Mouse (Mus musculus): ENCODE data around the gene Mpg. TPM values are rescaled to one million over a fixed set of nuclear protein-coding genes. Genes with fewer than 3 reads are reported as not detected.
A peak's percentile ranks its signal among the peaks of the same experiment; 100 is the strongest.

The Mpg gene
- polyA plus RNA-seq, 1 experiment from 2014 or later = 24.9 TPM

DNA sequence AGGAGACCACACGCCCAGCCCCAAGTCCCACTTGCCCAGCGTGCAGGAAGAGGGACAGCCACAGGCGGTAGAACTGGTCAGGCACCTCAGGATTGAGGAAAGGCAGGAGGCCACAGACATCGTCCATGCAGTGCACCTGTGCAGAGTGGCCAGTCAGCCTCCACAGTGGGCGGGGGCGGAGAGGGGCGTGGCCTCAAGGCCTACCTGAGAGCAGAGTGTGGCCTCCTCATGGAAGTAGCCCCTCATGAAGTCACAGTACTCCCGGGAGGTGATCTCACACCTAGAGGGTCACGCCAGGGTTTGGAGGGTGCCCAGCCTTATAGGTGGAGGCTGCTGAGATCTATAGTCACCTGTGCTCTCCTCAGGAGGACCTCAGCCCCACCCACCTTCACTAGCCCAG, 15.7 kb upstream of the Mpg start:
- Histone ChIP-seq H3K27me3 (no peaks in the 10 kb centered on the region), H3K27ac (no peak overlapping the region), H3K4me1 (peaks cover 10% of the 10 kb centered on the region), H3K4me3 (no peak overlapping the region), H3K9ac (no peak overlapping the region), H3K9me3 (replicated peaks) (no peaks in the 10 kb centered on the region), H3K36me3 (ENCODE audit: poor library complexity, severe bottlenecking) (peaks cover 35% of the 10 kb centered on the region), H3K4me2 (no peak overlapping the region)
- WGBS = 92% methylated on average over 9 of the region's 9 CpGs
- ATAC-seq = no peak

DNA sequence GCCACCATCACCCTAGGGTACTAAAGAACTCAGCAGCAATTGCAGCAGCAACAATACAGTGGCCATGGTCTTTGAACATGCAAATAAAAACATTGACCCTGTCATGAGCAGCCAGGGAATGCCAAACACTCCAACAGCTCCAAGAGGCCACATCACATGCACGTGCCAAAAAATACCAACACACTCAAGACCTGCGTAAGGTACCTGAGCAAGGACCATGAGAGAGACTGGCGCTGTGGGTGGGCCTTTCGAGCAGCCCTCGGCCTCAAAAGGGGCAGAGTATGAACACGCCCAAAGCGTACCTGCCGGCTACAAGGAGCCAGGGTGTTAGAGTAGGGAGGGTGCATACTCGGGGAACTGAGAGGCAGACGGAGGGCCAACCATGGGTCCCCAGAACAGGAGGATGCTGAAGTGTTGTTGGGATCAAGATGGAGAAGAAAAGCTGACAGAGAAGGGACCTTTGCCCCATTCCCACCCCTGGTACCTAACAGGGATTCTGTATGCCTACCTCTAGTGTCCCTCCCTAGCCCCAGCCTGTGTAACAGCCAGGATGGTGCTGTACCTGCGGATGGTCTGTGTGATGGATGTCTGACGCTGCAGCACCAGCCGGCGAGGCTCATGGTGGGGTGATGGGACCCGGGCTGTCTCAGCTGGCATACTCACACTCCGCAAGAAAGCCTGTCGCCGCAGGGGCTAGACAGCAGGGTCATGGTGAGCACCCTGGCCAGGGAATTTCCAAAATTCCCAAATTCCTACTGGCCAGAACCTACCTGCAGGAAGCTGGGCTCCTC, 10.7 kb upstream of the Mpg start:
- 92% methylated on average over 18 of the region's 18 CpGs for WGBS

DNA sequence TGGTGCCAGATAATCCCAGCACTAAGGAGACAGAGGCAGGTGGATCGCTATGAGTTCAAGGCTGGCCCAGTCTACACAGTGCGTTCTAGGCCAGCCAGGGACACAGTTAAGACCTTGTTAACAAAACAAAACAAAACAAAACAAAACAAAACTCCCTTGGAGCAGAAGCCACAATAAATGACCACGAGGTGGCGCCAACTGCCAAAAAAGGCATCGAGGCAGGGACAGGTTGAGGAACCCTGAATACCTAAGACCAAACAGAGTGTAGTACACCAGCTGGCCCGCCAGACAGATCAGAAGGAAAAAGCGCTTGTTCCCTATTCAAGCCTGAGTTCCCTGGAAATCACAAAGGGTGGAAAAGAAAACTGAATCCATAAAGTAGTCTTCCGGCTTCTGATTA, 9.5 kb upstream of the Mpg start:
- Histone ChIP-seq H3K27me3 (peaks cover 20% of the 10 kb centered on the region), H3K36me3 (ENCODE audit: poor library complexity, severe bottlenecking) (no peaks in the 10 kb centered on the region; the same call in 1 of the 2 replicates), H3K9me3 (replicated peaks) (no peaks in the 10 kb centered on the region), H3K4me3 (no peak overlapping the region), H3K4me2 (no peak overlapping the region), H3K27ac (0 out of 2 replicates have a peak overlapping the region, but pooled peaks have one; percentile 35), H3K9ac (no peak overlapping the region), H3K4me1 (peaks cover 20% of the 10 kb centered on the region)
- WGBS = 21% methylated on average over 8 of the region's 8 CpGs
- peak; percentile 65 for ATAC-seq

More for the DNA sequence above, 10.7 kb upstream of the Mpg start:
- H3K4me3 ChIP-seq = no peak overlapping the region
- no peak overlapping the region for H3K9ac ChIP-seq
- H3K4me2 ChIP-seq = no peak overlapping the region
- no peak overlapping the region for H3K27ac ChIP-seq
- ATAC-seq = no peak
- H3K36me3 ChIP-seq (ENCODE audit: poor library complexity, severe bottlenecking) = peaks cover under 1% of the 10 kb centered on the region; the same call in 1 of the 2 replicates
- H3K9me3 ChIP-seq (replicated peaks) = no peaks in the 10 kb centered on the region
- H3K4me1 ChIP-seq = peaks cover 8% of the 10 kb centered on the region
- peaks cover 7% of the 10 kb centered on the region for H3K27me3 ChIP-seq

DNA sequence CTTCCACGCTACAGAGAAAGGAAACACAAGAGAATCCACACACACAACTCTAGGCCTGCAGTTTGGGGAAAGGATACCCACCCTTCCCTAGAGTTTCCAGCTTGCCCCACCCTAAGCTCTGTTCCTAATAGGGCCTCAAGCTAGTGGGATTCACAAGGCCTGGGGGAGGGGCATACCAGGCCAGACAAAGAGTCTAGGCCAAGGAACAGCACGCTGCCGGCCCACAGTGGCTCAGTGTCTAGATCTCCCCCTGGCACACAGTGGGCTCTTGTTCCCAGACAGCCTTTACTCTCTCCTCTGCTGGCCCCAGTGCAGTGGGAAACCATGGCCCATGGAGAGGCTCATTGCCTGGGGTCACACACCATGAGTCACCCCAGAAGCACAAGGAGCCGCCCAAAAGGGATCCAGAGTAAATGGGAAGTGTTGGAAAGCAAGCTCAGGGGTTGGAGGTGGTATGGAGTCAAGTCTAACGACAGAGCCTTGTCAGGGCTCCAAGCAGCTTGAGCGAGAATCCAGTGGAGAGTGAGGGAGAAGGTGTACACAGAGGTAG, 7.7 kb upstream of the Mpg start:
- ATAC-seq = no peak
- no peaks in the 10 kb centered on the region for H3K36me3 ChIP-seq (ENCODE audit: poor library complexity, severe bottlenecking)
- H3K27me3 ChIP-seq = peaks cover 36% of the 10 kb centered on the region
- H3K9ac ChIP-seq = no peak overlapping the region
- no peak overlapping the region for H3K4me3 ChIP-seq
- WGBS = 48% methylated on average over 6 of the region's 6 CpGs
- H3K9me3 ChIP-seq (replicated peaks) = no peaks in the 10 kb centered on the region
- peaks cover 30% of the 10 kb centered on the region for H3K4me1 ChIP-seq
- H3K27ac ChIP-seq = 0 out of 2 replicates have a peak overlapping the region, but pooled peaks have one; percentile 19
- H3K4me2 ChIP-seq = no peak overlapping the region

DNA sequence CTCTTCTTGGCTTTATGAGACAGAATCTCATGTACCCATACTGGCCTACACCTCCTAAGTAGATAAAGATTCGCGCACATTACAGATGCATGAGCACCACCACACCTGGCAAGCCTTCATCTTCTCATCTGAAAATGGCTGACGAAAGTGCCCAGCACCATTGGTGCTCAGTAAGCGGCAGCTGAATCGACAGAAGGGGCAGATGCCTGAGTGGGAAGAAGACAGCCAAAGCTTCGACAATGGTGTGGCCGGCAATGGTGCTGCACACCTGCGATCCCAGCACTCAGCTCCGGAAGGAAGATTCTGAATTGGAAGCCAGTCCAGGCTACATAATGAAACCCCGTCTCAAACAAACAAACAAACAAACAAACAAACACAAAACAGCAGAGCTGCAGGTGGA, 7.0 kb upstream of the Mpg start:
- 86% methylated on average over 10 of the region's 10 CpGs for WGBS
- ATAC-seq = no peak

DNA sequence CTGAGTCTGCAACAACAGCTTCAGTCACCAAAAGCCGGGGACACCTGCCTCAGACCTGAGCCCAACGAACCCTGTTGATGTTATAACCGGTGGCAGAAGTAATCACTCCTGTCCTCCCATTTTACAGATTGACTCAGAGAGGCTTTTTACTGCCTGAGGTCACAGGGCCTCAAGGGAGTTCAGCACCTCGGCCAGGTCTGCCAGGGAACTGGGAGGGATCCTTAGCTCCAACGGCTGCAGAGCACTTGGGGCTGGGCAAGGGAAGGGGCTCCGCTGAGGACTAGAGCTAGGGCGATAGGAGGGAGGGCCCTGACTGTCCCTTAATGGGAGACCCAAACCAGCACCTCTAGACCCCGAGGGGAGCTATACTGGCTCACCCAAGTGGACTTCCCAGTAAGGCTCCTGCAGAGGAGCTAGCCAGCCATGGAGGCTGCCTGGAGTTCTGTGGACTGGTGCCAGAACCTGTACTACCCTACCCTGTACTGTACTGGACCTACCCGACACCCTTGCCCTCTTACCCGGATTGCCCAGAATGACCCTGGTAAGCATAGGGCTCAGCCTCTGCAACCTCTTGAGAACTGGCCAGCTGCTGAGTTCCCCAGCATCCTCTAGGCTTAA, 5.6 kb upstream of the Mpg start:
- Histone ChIP-seq H3K9ac (0 out of 2 replicates have a peak overlapping the region, but pooled peaks have one; percentile 74), H3K9me3 (replicated peaks) (no peaks in the 10 kb centered on the region), H3K27ac (no peak overlapping the region), H3K27me3 (peaks cover 51% of the 10 kb centered on the region), H3K4me2 (peak overlapping the region; percentile 99), H3K36me3 (ENCODE audit: poor library complexity, severe bottlenecking) (no peaks in the 10 kb centered on the region), H3K4me3 (peak overlapping the region; percentile 62), H3K4me1 (peaks cover 46% of the 10 kb centered on the region)
- 0 out of 2 replicates have a peak, but pooled peaks have one; percentile 4 for ATAC-seq
- WGBS = 40% methylated on average over 10 of the region's 10 CpGs

More for the DNA sequence above, 7.0 kb upstream of the Mpg start:
- Histone ChIP-seq H3K4me2 (no peak overlapping the region), H3K9ac (no peak overlapping the region), H3K36me3 (ENCODE audit: poor library complexity, severe bottlenecking) (no peaks in the 10 kb centered on the region), H3K4me3 (no peak overlapping the region), H3K27ac (no peak overlapping the region), H3K4me1 (peaks cover 33% of the 10 kb centered on the region), H3K9me3 (replicated peaks) (no peaks in the 10 kb centered on the region), H3K27me3 (peaks cover 42% of the 10 kb centered on the region)

DNA sequence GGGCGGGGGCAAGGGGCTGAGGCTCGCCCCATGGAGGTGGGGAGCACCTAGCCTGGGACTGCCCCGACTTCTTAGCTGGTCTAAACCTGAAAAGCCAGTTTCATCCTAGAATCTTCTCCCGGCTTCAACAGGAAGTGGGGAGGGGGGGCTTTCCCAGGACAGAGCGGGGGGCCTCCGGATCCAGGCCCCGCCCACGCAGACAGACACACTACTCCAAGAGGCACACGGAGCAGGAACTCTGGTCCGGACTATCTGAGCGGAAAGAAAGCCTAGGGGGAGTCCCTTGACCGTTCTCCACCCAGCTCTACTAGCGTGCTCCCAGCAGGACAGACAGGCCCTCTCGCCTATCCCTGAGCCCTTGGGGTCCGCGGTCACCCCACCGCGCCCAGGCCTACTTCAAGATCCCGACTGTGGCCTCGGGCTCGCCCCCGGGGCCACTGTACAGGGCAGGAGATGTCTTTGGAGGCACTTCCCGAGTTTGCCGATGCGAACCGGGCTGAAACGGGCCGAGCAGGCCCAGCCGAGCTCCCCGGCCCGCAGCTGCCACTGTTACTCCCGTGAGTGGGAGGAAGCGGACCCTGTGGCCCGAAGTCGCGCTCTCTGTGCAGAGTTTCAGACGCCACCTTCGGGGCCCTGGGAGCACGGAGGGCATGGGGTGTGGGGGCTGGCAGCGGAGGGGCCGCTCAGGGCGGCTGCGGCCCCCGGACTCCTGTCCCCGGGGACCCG, 4.9 kb upstream of the Mpg start:
- ATAC-seq = peak; percentile 17; the same call in 1 of the 2 replicates
- peaks cover 51% of the 10 kb centered on the region for H3K27me3 ChIP-seq
- 1% methylated on average over 45 of the region's 46 CpGs for WGBS
- H3K4me3 ChIP-seq = peak overlapping the region; percentile 62
- H3K9ac ChIP-seq = peak overlapping the region; percentile 74
- peaks cover 49% of the 10 kb centered on the region for H3K4me1 ChIP-seq
- H3K27ac ChIP-seq = peak overlapping the region; percentile 51
- no peaks in the 10 kb centered on the region for H3K9me3 ChIP-seq (replicated peaks)
- H3K36me3 ChIP-seq (ENCODE audit: poor library complexity, severe bottlenecking) = no peaks in the 10 kb centered on the region
- peak overlapping the region; percentile 99 for H3K4me2 ChIP-seq

DNA sequence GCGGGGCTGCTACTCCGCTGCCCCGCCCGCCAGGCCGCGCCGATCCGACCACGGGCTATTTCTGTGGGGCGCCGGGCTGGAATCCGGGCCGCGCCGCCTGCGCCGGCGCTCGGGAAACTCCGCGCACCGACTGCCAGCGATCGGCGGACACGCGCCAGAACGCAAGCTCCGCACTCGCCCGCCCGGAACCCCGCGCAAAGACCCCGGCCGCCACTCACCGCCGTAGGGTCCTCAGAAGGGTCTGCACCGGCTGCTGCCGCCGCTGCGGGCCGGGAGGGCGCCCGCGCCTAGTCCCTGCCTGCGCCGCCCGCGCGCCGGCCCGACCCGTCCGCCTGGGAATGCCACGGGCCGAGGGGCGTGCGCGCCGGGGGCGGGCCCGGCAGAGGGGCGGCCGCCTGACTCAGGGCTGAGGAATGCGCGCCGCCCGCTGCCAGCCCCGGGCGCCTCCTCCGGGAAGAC, 4.3 kb upstream of the Mpg start, which contains the start of gene Rhbdf1:
Gene Rhbdf1 (minus strand): TSS at position 350 of the 459 bp plus-strand sequence.
- peak within 1 kb of the TSS; percentile 99 for H3K4me2 ChIP-seq
- peaks cover 51% of the 10 kb centered on the region for H3K27me3 ChIP-seq
- no peaks in the 10 kb centered on the region for H3K9me3 ChIP-seq (replicated peaks)
- H3K27ac ChIP-seq = peak within 1 kb of the TSS; percentile 51
- ATAC-seq = peak; percentile 41
- H3K9ac ChIP-seq = peak within 1 kb of the TSS; percentile 74
- H3K4me1 ChIP-seq = peaks cover 54% of the 10 kb centered on the region
- H3K4me3 ChIP-seq = peak within 1 kb of the TSS; percentile 62
- no peaks in the 10 kb centered on the region for H3K36me3 ChIP-seq (ENCODE audit: poor library complexity, severe bottlenecking)
- WGBS = under 1% methylated on average over 57 of the region's 72 CpGs

DNA sequence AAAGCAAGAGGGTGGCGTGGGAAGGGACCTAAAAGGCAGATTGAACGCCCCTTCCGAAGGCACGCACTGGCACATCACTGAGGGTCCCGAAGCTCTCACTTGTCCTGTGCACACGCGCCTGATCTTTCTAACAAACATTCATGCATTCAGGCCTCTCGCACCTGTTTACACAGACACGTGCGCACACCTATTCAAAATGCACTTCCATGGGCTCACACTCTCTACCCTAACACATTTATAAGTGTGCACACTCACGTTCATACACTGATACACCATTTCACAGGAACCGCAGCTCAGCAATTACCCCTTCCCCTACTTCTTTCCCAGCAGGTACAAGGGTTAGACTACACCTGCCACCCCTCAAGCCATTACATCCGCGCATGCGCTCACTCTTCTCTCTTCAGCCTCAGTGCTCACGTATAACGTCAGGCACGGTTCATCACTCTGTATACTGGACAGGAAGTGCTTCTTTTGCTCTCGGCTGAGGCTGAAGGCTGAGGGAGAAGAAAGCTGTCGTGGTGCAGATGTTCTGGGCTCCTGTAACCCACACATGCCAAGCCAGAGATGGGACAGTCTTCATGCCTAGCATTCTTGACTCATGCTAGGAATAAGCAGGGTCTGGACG, 3.6 kb upstream of the Mpg start:
- peak overlapping the region; percentile 74; the same call in 1 of the 2 replicates for H3K9ac ChIP-seq
- peak overlapping the region; percentile 62 for H3K4me3 ChIP-seq
- H3K9me3 ChIP-seq (replicated peaks) = no peaks in the 10 kb centered on the region
- no peak for ATAC-seq
- H3K36me3 ChIP-seq (ENCODE audit: poor library complexity, severe bottlenecking) = no peaks in the 10 kb centered on the region
- peak overlapping the region; percentile 99 for H3K4me2 ChIP-seq
- peaks cover 51% of the 10 kb centered on the region for H3K27me3 ChIP-seq
- no peak overlapping the region for H3K27ac ChIP-seq
- WGBS = 11% methylated on average over 21 of the region's 21 CpGs
- H3K4me1 ChIP-seq = peaks cover 61% of the 10 kb centered on the region

DNA sequence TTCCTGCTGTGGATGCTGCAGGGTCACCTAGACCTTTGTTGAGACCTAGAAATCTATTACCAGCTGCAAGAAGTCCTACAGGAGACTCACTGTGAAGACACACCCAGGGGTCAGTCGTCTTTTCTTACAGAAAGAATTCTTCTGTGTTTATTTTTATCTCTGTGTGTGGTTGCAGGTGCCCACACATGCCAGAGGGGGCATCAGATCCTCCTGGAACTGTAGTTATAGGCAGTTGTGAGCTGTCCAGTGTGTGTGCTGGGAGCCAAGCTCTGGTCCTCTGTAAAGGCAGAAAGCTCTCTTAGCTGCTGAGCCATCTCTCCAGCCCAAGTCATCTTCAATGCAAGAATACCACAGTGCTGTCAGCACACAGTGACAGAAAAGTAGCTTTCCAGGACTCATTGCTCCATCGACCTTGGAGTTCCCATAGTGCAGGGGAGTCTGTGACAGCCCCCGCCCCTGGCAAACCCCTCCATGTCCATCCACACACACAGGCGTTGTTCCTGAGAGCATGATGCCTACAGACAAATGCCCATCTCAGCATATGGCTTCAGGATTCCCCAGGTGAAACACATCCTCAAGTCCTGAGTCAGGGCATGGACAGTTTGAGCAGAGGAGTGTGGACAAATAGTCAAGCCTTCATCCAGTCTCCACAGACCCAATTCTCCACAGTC, 2.9 kb upstream of the Mpg start:
- no peaks in the 10 kb centered on the region for H3K36me3 ChIP-seq (ENCODE audit: poor library complexity, severe bottlenecking)
- no peak overlapping the region for H3K27ac ChIP-seq
- H3K4me1 ChIP-seq = peaks cover 59% of the 10 kb centered on the region
- no peak overlapping the region for H3K4me2 ChIP-seq
- H3K9me3 ChIP-seq (replicated peaks) = no peaks in the 10 kb centered on the region
- H3K27me3 ChIP-seq = peaks cover 51% of the 10 kb centered on the region
- no peak overlapping the region for H3K4me3 ChIP-seq
- WGBS = 74% methylated on average over 4 of the region's 4 CpGs
- H3K9ac ChIP-seq = no peak overlapping the region
- ATAC-seq = no peak
